Mouse (Mus musculus) urinary bladder, postnatal 14 days (tissue): ENCODE measurements at regions not wholly inside any gene's neighbourhood (a gene's known extent, or its start where the extent isn't known, plus 50 kb on each side); places are given as distances from the start of the nearest gene placed in this dataset.

Experiments
- DNase-seq: peaks from one replicate; pipeline ENCODE4 v3.0.0; 2021; ENCODE audit warnings: low spot score

GRCm38 (mm10) chr13:51016956-51017703, 83.5 kb upstream of the Spin1 start:
- DNase-seq, result no peak

- DNase-seq, result no peak
Measured at GRCm38 (mm10) chr13:51017727-51018321, 82.9 kb upstream of the Spin1 start.

- no peak for DNase-seq
Measured at GRCm38 (mm10) chr13:51018366-51018765, 82.3 kb upstream of the Spin1 start.

GRCm38 (mm10) chr13:51022401-51023250, 78.1 kb upstream of the Spin1 start:
- no peak for DNase-seq

- DNase-seq, result no peak
Measured at GRCm38 (mm10) chr13:51023271-51023670, 77.4 kb upstream of the Spin1 start.

- no peak for DNase-seq
Measured at GRCm38 (mm10) chr13:51026311-51026918, 74.3 kb upstream of the Spin1 start.

GRCm38 (mm10) chr13:51037850-51038450, 62.7 kb upstream of the Spin1 start:
- peak; percentile 2 for DNase-seq

GRCm38 (mm10) chr13:51038955-51039354, 61.7 kb upstream of the Spin1 start:
- DNase-seq, result peak; percentile 2

- no peak for DNase-seq
Measured at GRCm38 (mm10) chr13:51041121-51041520, 59.6 kb upstream of the Spin1 start.

- no peak for DNase-seq
Measured at GRCm38 (mm10) chr13:51042881-51043402, 57.7 kb upstream of the Spin1 start.
